Mouse (Mus musculus) myocyte (in vitro differentiated cells): Measurements from ENCODE around the gene Camkk2.

Source experiments
- POLR2A ChIP-seq: IDR thresholded peaks from one replicate; pipeline ENCODE4 v1.6.1; 2011; ENCODE audit warnings: low read depth, mild to moderate bottlenecking, control low read depth, moderate library complexity; ENCODE audit not compliant: insufficient read length
- USF1 ChIP-seq: IDR thresholded peaks from one replicate; pipeline ENCODE4 v1.6.1; 2011; ENCODE audit warnings: low read depth, mild to moderate bottlenecking, control low read depth, moderate library complexity

GRCm38 (mm10) chr5:122755620-122756019 is 23.6 kb downstream of the Camkk2 start:
- TF ChIP-seq POLR2A (no peak), USF1 (no peak)
